8 mouse cellular contexts compared by ENCODE assay signal in genomic region chr4:110351178-110352000, GRCm38 (mm10). TPM values are rescaled to one million over a fixed set of nuclear protein-coding genes. Genes with fewer than 3 reads are reported as not detected.
DNase-seq lines count a peak whose midpoint lies in the region; ATAC-seq lines count a peak whose summit lies in the region.

Gene Elavl4 (minus strand): TSS chr4:110351909.

- H3K9ac ChIP-seq in midbrain, embryonic 14.5 days (replicated peaks; ENCODE audit: low read length) = peak within 1 kb of the TSS; percentile 84

- no peaks in the 10 kb centered on the region for H3K9me3 ChIP-seq in midbrain, embryonic 14.5 days (ENCODE audit: control insufficient read depth, low read length)

- 0 out of 2 replicates have a peak, but pooled peaks cover 8% of the 10 kb centered on the region for H3K4me1 ChIP-seq in midbrain, embryonic 14.5 days (ENCODE audit: control insufficient read depth, insufficient read depth, low read length)

- WGBS in midbrain, embryonic 14.5 days = under 1% methylated on average over 75 of the region's 75 CpGs

- peak; percentile 52 to 60 for DNase-seq in adrenal gland, postnatal 36 days
- peak; percentile 91 for DNase-seq in embryo, embryonic 10.5 days (ENCODE audit: low spot score)
- DNase-seq in heart, adult 18-20 months = peak; percentile 11 to 33
- peak; percentile 33 for DNase-seq in kidney, adult 18-20 months
- peak; percentile 92 for DNase-seq in left cerebral cortex, postnatal 4 days
- DNase-seq in midbrain, embryonic 14.5 days = peak; percentile 90
- peak; percentile 1 to 7 for DNase-seq in spleen, postnatal 14 days (ENCODE audit: low spot score in 2 of 2)

- peak within 1 kb of the TSS; percentile 63 for H3K4me2 ChIP-seq in midbrain, embryonic 14.5 days (ENCODE audit: low read length)

- H3K27ac ChIP-seq in midbrain, embryonic 14.5 days (replicated peaks; ENCODE audit: low read depth, low read length) = peak within 1 kb of the TSS; percentile 83

- intact Hi-C loops in left cerebral cortex, postnatal 4 days (cut with DNase I) = no loop called here

- H3K4me3 ChIP-seq in midbrain, embryonic 14.5 days (replicated peaks; ENCODE audit: low read depth, low read length) = peak within 1 kb of the TSS; percentile 56

- no peaks in the 10 kb centered on the region for H3K36me3 ChIP-seq in midbrain, embryonic 14.5 days (ENCODE audit: control insufficient read depth, insufficient read depth, low read length)

- H3K27me3 ChIP-seq in midbrain, embryonic 14.5 days (ENCODE audit: control insufficient read depth, insufficient read depth, low read length) = no peaks in the 10 kb centered on the region

- ATAC-seq in midbrain, embryonic 14.5 days (ENCODE audit: low FRiP score, low TSS enrichment) = peak; percentile 96
- no peak for ATAC-seq in erythroid progenitor cell, adult 5-6 weeks (replicated peaks; ENCODE audit: low FRiP score, poor library complexity, severe bottlenecking)

RNA-seq across cellular contexts. Expression of gene Elavl4, which starts in this region (rescaled TPM):
- total RNA-seq in adrenal gland, postnatal 36 days (2021) = 1 to 10 TPM; 3.2 to 4.5 TPM
- total RNA-seq in heart, adult 18-20 months (2021) = under 1 TPM; 0.07 to 0.26 TPM
- total RNA-seq in left cerebral cortex, postnatal 4 days (2021) = 100 to 1,000 TPM; 113 to 116 TPM
- 350 and 366 TPM in 2 replicates for polyA plus RNA-seq in midbrain, embryonic 14.5 days (2014; fragmentation: Nextera tagmentation; extraction: Ambion mirVana)
- total RNA-seq in erythroid progenitor cell, adult 5-6 weeks (2015; ENCODE audit: low replicate concordance) = not detected in 2 replicates
- not detected in 2 replicates for total RNA-seq in erythroid progenitor cell, adult 5-6 weeks (2017; ENCODE audit: low replicate concordance)

Comparison
In these comparisons a context has a peak if more than half of its experiments do, and no peak if none do; other contexts are left out.
1. RNA of gene Elavl4 (total RNA-seq): 113 to 116 TPM in left cerebral cortex, postnatal 4 days; 3.2 to 4.5 TPM in adrenal gland, postnatal 36 days, 0.07 to 0.26 TPM in heart, adult 18-20 months and not detected in erythroid progenitor cell, adult 5-6 weeks; every median in the first group is over 10 times any median in the second.
2. Peak in DNase-seq in heart, adult 18-20 months; RNA of the gene not detected or under 1 TPM.
3. DNase-seq: peak in every context shown above with its lines; median percentile 92 in left cerebral cortex, postnatal 4 days; 91 in embryo, embryonic 10.5 days; 90 in midbrain, embryonic 14.5 days; 56 in adrenal gland, postnatal 36 days; 33 in kidney, adult 18-20 months; 22 in heart, adult 18-20 months; 4 in spleen, postnatal 14 days.